Mouse (Mus musculus) urinary bladder, postnatal 25 days (tissue): Measurements from ENCODE around the gene Six3.
A peak's percentile ranks its signal among the peaks of the same experiment; 100 is the strongest.

Experiments
- DNase-seq: peaks from one replicate; pipeline ENCODE4 v3.0.0; 2022; ENCODE audit warnings: low spot score

The Six3 gene

GRCm38 (mm10) chr17:85626091-85626860 lies 12.9 kb downstream of the Six3 start:
- DNase-seq, result no peak

- no peak for DNase-seq
Measured at GRCm38 (mm10) chr17:85627751-85628150, 14.3 kb downstream of the Six3 start.

- DNase-seq, result no peak
Measured at GRCm38 (mm10) chr17:85628811-85629210, 15.4 kb downstream of the Six3 start.

GRCm38 (mm10) chr17:85629396-85629795 lies 16.0 kb downstream of the Six3 start:
- DNase-seq, result no peak

- no peak for DNase-seq
Measured at GRCm38 (mm10) chr17:85630296-85631050, 17.1 kb downstream of the Six3 start.

DNA sequence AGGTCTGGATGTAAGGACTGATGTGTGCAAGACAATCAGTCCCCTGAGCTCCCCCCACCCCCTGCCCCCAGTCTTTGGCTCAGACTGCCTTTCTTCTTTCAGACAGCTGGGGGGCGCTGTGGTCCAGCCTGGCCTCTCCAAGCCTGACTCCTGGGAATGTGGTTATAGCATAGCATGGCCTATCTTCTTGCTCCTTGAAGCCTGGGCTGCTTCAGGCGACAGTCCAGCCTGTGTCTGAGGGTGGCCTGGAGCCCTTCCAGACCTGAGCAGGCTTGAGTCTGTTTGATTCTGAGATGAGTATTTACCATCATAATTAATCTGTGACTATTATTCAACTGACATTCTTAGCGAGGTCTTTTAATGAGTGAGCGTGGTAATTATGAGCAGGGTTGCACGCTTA lies 17.7 kb downstream of the Six3 start:
- no peak for DNase-seq

DNA sequence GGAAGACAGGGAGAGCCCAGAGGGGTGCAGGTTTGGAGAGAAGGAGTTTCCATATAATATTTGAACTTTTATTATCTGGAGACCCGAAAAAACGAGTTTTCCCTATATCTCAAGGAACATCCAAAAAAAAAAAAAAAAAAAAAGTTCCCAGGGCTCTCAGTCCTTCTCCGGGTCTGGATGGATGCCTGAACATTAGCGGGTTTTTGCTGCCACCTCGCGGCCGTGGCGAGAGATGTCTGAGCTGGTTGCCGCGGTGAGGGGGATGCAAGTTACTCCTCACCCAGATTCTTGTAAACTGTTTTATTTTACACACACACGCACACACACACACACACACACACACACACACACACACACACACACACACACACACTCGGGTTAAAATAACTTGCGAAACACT lies 20.2 kb downstream of the Six3 start:
- peak; percentile 75 for DNase-seq

GRCm38 (mm10) chr17:85637876-85638275 lies 24.5 kb downstream of the Six3 start:
- DNase-seq, result no peak

DNA sequence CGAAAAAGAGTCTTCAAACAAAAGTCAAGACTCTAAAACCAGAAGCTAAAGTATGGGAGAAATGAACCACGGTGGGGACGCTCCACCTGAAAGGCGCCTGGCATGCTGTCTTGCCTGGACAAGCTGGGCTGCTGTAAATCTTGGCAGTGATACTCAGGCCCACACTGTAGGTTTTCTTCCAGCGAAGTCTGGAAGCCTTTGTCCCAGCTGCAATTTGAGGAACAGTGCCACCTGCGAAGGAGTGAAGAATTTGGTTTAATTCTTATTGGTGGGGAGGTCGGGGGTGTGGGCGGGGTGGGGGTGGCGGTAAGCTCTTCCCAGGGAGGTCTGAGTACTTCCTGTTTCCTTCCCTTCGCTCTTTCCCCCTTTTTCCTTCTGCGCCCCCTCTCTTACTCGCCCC lies 31.9 kb downstream of the Six3 start:
- DNase-seq, result no peak

GRCm38 (mm10) chr17:85645718-85646665 lies 32.6 kb downstream of the Six3 start:
- peak; percentile 45 for DNase-seq

- DNase-seq, result no peak
Measured at GRCm38 (mm10) chr17:85660016-85660415, 46.6 kb downstream of the Six3 start.

DNA sequence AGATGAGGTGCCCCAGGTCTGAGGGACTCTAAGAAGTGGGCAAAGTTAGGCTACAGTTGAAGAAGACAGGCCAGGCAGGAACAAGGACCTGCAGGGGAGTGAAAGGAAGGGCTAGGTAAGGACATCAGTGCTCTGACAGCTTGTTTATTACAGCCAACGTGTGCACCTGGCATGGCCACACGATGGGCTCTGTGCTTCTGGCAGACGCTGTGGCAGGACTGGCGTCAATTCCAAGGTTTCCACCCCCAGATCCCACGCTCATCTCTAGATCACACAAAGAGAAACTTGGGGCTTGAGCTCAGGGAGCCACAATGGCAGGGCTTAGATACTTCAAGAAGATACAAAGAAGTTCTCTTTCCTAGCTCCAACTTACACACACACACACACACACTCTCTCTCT lies 48.1 kb downstream of the Six3 start:
- DNase-seq, result no peak

- DNase-seq, result no peak
Measured at GRCm38 (mm10) chr17:85664202-85664601, 50.8 kb downstream of the Six3 start.

- peak; percentile 58 for DNase-seq
Measured at GRCm38 (mm10) chr17:85664618-85665320, 51.4 kb downstream of the Six3 start.
